Mouse (Mus musculus) spleen, postnatal 4 days (tissue): ENCODE data around the gene Rps6kb1.
"Not testable (repeated sequence)": the region's sequence is repeated elsewhere in the genome, so short reads cannot be mapped to it uniquely, and the experiment has no call there.

Experiments
- DNase-seq, 2 experiments: peaks; one replicate each; pipeline ENCODE4 v3.0.0; 2022; ENCODE audit warnings: low spot score in 2 of 2

Gene Rps6kb1

DNA sequence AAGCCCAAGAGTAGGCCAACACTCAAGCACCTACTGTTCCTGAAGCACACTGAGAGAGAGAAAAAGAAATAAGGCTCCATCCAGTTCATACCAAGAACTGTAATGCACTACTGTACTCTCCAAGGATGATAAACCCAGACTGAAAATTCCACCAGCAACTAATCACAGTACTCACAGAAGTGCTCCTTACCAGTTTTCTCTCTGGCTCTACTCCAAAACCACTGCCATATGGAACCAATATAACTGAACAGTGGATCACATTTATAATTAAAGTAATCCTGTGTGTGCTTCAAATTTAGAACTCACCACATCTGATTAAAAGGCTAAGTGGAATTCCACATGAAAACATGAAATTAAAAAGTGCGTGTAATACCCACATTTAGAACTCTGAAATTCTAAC, 1.8 kb downstream of the Rps6kb1 start:
- DNase-seq: no peak

DNA sequence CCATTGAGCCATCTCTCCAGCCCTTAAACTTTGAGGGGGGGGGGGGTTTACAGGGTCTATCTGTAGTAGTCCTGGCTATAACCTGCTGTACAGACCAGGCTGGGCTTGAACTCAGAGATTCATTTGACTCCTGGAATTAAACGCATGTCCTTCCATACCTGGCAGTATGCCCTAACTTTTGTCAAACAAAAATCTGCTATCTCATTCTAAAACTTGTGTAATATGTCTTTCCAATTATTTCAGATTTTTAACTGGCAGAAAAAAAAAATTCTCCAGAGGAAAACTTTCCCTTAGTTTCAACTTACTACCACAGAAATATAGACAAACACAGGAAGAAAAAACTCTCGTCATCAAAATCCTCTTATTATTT, 4.1 kb downstream of the Rps6kb1 start:
- DNase-seq: no peak

DNA sequence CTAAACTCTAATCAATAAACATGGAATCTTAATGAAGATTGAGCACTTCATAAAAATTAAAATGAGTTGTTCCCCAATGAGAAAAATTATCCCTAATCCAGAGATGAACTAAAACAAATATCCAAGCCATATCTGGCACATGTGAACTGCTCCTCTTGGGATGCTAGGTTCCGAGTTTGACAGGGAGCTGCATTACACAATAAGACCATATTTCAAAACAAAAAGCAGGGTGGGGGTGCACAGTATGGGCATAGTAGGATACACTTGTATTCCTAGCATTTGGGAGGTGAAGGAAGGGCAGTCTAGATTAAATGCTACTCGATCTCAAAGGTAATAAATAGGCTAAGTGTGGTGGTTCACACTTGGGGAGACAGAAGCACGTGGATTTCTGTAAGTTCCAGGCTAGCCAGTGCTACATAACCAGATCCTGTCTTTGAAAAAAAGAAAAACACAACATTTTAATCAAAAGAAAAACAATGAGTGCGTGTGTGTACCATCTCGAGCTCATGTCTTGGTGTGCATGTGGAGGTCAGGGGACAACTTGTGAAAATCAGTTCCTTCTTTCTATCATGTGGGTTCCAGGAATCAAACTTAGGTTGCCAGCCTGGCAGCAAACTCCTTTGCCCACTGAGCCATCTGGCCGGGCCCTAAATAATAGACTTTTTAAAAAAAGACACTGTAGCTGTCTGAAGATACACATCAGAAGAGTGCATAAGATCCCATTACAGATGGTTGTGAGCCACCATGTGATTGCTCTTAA, 4.7 kb downstream of the Rps6kb1 start:
- no peak for DNase-seq

DNA sequence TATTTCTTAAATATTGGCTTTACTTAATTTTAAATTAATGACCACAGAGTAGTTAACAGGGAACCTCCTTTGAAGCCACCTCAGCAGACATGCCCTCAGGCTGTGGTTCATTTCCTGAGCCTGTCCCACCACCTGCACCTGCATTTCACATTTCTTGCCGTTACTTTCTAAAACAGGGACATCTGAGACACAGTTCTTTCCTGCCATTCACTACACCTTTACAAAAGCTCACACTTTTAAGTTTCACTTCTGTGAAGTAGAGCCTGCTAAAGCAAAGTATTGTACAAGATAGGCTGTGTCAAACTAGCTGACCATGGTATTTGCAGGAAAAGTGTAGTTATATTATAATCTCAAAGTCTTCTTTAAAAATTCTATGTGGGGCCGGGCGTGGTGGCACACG, 5.8 kb downstream of the Rps6kb1 start:
- DNase-seq: no peak

DNA sequence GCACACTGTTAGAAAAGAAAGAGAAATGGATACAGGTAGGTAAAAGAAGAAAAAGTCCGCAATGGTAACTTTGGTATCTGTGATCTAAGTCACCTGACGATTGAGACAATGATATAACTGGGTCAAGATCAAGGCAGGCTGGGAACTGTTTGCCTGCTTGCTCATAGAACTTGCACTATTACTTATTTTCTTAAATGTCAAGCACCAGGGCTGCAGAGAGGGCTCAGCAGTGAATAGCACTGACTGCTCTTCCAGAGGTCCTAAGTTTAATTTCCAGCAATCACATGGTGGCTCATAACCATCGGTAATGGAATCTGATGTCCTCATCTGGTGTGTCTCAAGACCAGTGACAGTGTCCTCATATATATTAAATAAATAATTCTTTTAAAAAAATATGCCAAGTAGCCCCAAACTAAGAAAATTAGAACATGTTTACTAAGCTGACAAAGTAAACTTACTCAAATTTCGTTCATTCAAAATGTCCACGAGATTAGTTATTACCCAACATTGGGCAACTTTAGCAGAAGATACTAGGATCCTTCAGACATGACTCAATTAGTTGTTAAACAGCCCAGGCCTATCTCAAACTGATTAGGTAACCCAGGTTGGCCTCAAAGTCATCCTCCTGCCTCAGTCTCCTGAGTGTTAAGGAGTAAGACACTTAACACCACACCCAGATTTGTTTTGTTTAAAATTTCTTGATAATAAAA, 10.2 kb downstream of the Rps6kb1 start:
- no peak for DNase-seq

DNA sequence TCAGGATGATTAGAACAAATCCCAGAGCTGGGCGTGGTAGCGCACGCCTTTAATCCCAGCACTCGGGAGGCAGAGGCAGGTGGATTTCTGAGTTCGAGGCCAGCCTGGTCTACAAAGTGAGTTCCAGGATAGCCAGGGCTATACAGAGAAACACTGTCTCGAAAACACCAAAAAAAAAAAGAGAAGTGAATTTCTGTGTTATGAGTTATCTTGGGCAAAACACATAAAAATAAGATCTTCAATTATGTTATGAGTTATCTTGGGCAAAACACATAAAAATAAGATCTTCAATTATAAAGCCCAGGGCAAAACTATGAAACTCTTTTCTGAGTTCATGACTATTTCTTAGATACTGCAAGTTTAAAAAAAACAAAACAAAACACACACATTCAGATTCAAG, 11.3 kb downstream of the Rps6kb1 start:
- not testable (repeated sequence) for DNase-seq

DNA sequence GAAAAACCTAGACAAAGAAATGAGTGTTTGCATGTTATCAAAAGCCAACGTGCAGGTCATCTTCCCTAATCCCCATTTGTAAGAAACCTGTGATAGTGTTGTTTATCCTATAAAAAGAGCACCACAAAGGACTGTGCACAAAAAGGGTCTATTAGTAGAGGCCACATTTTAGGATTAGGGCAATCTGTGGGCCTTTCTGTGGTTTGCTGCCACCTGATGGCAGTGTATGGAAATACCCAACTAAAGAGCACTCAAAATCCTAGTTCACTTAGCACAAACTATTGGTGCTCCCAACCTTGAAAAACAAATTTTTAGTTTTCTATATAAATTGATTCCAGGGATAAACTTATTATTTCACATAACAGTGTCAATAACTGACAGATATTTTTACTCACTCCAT, 11.8 kb downstream of the Rps6kb1 start:
- peak in 1 of 2 experiments; percentile 64 for DNase-seq

DNA sequence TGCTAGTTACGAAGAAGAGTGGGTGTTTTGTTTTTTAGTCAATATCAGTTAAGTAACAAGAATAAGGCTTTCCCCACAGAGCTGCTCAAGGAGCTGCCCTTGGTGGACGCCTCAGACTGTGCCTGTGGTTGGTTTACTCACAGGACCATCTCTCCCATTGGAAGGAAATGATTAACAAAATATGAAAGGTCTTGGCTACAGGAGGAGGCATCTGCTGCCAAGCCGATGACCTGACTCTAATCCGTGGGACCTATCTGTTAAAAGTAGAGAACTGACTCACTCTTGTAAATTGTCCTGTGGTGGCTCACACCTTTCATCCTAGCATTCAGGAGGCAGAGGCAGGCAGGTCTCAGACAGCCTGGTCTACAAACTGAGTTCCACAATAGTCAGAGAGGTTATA, 17.1 kb downstream of the Rps6kb1 start:
- no peak for DNase-seq

DNA sequence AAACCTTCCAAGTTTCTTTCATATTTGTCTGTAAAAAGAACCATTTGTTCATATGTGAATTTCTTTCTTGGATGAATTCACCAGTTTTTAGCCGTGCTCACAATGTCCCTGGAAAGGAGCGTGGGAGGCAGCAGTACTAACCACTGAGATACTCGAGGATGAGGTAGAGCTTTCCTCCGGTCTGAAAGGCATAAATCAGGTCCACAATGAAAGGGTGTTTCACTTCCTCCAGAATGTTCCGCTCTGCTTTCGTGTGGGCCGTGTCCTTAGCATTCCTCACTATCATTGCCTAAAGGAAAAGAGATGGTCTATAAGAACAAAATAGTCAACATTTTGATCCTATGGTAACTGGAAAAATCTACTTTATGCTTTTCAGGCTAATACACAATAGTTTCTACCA, 24.9 kb downstream of the Rps6kb1 start:
- DNase-seq: no peak

DNA sequence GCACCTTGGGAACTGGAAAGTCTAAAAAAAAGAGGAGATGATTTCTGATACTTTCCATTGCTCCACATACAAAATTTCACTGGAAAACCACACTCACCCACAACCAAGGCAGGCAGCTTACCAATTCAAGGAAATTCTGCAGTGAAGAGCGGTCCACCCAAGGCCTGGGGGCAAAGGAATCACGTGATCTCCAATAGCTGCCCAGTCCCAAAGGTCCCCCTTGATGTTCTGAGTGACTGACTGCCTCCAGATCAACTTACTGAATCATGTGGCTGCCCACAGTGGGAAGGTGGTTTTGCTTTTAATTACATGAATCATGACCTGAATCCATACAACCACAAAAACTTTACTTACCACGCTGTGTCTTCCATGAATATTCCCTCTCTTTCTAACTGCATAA, 27.4 kb downstream of the Rps6kb1 start:
- no peak for DNase-seq

DNA sequence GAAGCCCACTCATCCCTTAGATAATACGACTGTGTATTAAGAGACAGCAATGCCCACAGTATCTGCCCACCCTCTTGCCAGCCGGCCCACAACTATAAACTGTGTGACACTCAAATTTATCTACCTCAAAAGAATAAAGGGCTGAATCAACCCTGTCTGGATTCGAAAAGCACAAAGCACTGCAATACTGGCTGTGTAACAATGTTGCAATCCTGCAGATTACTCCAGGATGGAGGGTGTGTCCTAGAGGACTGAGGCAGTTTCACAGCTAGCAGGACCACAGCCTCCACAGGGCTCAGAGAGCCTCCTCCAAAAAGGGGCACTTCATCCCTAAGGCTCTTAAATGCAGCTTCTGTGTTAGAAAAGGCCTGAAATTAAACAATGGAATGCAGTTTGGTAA, 28.0 kb downstream of the Rps6kb1 start:
- no peak for DNase-seq

DNA sequence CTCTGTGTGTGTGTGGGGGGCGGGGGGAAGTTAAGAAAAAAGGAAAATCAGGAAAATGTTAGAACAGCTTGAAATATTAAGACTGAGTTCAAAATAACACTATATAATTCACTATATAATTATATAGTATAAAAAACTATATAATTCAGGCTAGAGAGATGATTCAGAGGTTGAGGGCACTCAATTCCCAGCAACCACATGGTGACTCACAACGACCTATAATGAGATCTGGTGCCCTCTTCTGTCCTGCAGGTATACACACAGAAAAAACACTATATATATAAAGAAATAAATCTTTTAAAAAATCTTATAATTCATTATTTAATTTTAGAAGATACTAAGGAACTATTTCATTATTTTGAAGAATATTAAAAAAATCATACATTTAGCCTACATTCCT, 36.6 kb downstream of the Rps6kb1 start:
- DNase-seq: no peak

DNA sequence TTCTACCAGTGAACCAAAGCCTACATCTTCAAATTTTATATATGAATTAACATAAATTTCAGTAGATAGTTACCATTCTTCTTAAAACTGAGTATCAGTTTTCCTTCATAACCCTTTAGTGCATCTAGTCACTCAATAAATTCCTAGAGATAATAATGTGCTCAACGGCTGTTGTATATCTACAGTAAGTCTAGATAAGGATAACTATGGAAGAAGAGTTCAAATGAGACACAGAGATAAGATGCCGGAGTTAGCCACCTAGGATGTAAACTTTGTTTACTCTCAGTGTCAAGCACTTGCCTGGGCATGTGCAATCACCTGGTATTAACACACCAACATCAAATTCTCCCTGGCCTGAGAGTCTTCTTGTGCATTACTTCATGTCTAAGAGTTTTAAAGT, 37.3 kb downstream of the Rps6kb1 start:
- DNase-seq: no peak

DNA sequence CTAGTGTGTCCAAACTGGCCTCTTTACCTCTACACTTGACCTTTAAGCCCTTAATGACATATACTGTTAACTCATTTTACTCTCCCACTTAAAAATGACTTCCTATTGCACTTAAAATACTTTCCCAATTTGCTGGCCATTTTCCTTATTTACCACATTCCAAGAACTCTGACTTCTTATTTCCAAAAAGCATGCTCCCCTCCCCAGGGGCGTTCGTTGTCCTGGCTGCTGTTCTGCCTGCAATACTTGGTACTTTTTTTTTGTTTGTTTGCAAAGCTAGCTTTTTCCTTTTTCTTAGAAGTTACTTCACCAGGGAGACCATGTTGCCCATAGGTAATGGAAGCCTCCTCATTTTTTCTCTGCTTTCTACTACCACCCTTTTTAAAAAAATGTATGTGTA, 41.5 kb downstream of the Rps6kb1 start:
- no peak for DNase-seq

DNA sequence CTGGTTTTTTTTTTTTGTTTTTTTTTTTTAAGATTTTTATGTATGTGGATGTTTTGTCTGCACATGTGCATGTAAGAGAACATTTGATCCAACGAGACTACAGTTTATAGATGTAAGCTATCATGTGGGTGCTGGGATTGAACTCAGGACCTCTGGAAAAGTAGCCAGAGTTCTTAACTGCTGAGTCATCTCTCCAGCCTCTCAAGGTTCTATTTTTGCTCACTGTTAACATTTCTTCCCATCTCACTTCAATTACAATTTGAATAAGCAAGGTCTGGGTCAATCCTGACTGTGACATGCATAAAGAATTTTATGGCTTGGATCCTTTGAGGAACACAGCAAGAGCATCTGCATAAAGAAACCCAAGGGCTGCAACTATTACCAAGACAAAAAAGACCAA, 43.8 kb downstream of the Rps6kb1 start:
- DNase-seq: no peak

DNA sequence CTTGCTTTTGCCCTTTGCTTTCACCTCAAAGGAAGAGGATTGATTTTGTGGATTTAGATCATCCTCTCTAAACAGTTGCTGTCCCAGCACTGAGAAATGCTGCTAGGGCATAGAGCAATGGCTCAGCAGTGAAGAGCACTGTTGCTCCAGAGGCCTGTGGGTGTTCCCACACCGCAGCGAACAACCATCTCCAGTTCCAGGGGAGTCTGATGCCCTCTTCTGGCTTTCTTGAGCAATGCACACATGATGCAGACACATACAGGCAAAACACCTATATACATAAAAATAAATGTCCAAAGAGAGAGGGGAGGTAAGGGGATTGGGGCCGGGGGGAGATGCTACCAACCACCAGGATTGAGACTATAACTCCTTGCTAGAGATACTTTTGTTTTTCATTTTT, 46.7 kb downstream of the Rps6kb1 start:
- no peak for DNase-seq

DNA sequence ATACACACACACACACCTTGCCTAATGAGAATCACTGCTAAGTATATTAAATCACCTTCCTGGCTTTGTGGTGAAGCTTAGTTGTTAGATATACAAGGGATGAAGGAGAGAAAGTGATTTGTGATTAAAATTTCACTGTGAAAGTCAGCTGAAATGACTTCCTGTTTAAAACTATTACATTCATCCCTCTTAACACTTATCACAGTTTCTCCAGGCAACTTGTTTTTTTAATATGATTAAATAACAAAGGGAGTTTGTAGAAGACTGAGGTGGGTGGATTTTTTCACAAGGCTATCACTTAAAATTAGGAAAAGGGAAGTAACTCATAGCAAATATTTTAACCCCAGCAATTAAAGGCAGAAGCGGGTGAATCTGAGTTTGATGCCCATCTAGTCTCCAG, 47.2 kb downstream of the Rps6kb1 start:
- DNase-seq: no peak

DNA sequence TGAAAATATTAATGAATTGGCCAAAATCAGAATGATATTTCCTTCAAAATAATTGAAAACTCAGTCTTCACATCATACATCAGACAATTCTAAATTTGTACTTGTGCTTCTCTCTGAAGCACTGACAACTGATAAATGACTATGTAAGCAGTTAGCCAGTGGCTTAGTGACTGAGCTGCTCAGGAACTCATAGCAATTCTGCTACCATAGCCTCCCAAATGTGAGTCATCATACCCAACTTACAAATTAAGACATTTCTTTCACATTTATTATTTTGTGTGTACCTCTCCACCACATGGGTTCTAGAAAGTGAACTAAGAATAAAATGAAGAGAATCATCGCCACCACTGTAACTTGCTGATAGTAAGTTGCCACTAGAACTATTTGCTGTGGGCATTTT, 53.8 kb downstream of the Rps6kb1 start:
- DNase-seq: no peak

DNA sequence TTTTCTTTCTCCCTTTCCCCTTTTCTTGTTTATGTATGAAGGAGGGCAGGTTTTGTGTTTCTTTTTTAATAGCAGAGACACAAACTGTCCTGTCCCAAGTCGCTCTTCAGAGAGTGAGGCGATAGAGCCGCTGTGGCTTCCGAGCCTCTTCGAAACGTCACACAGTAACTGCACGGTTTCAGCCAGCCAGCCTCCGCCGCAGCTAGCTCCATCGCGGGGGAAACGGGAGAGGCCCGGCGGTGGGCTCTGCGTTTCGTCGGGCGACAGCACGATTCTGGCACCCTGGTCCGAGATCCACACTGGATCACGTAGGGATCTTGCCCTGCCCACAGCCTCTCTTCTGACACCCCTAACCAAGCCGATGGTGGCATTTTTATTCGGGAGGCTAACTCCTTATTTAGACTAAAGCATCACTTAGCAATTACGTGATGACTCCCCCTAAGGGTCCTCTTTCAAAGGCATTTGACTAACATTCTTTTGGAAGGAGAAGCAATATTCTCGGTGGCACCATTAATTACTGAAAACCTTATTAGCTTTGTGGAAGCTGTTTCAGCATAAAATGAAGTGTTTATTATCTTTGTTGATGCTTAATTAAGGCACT, 59.6 kb downstream of the Rps6kb1 start:
- peak; percentile 42 to 81 for DNase-seq

DNA sequence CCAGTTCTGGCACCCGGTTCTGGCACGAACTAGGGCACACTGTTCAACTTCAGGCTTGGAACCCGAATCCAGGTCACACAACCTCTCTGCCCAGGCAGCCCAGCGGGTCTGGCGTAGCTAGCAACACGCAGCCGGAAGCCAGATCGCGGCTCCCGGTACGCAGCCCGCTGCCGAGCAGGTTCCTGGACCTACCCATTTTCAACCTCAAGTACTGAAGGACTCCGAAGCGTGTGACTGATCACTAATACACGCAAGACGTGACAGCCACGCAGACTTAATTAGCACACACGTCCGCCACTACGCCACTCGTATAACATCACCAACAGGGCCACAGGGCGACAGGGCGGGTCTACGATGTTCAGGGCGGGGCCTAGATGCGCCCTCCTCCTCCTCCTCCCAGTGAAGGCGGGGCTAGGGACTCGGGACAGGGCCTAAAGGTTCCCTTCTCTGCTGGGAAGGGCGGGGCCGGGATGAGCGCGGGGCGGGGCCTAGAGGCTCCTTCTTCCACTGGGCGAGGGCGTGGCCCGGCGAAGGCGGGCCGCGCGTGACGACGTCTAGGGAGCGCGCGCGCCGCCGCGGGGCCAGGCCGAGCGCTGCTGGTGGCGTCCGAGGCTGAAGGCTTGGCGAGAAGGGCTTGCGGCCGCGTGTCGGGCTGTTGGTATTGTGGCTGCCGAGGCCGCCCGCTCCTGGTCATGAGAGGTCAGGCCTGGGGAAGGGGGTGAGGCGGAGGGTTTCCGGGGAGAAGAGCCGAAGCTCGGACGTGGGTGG, 60.3 kb downstream of the Rps6kb1 start, which contains the start of gene Rnft1:
Rnft1 (plus strand) TSS at position 557 of the 768 bp plus-strand sequence.
- peak; percentile 99 to 100 for DNase-seq

DNA sequence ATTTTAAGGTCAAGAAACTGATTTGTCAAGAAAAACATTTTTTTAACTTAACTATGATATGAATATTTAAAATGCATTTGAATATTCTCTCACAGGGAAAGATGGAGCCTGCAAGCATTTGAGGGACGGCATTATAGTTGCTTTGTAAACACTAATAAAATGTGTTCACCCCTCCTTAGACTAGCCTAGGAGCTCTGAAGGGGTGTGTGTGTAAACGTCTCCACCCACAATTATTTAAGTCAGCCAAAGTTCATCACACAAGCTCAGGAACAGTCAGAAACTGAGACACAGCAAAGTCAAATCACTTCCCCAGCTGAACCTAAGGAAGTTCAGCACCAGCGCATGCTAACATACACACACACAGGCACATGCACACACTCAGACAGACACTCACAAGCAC, 71.0 kb downstream of the Rps6kb1 start:
- DNase-seq: no peak

DNA sequence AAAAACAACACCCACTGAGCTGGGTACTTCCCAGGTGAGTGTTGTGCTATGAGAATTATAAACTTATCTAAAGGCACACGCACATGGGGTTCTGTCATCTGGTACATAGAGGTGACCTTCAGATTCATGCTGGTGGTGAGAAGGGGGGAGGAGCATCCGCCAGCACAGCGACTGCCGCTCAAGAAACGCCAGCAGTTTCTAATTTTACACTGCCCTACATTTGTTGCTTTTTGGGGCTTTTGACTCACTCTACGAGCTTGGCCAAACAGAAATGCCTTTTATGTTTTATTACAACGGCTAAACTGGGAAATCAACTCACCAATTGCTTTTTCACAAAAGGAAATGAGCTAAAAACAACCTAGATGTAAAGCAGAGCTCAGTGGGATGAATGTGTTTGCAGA, 71.8 kb downstream of the Rps6kb1 start:
- DNase-seq: no peak
